Mouse (Mus musculus): ENCODE data around the gene Gm20870. TPM values are rescaled to one million over a fixed set of nuclear protein-coding genes. Genes with fewer than 3 reads are reported as not detected.
"Not testable (repeated sequence)": the region's sequence is repeated elsewhere in the genome, so short reads cannot be mapped to it uniquely, and the experiment has no call there.

Gm20870 gene
- polyA plus RNA-seq (2015; fragmentation: Nextera tagmentation; extraction: Ambion mirVana) = not detected in 2 replicates

- H3K36me3 ChIP-seq; H3K4me1 ChIP-seq; H3K4me3 ChIP-seq; H3K9me3 ChIP-seq; H3K9ac ChIP-seq; H3K27ac ChIP-seq; H3K4me2 ChIP-seq; ATAC-seq (ENCODE audit: insufficient number of reproducible peaks, low FRiP score, low TSS enrichment, low read depth); H3K27me3 ChIP-seq: not testable (repeated sequence)
- no CpG with 5 or more reads among the region's 6 CpGs for WGBS
Observed at GRCm38 (mm10) chrY:71691743-71692142, at the start of gene Gm20870. TSS of gene Gm20870 (plus strand) at chrY:71692043.

Other genes starting within 250 kb of the Gm20870 start
- gene Gm20869, start 222.6 kb upstream of the Gm20870 start, polyA plus RNA-seq (2015; fragmentation: Nextera tagmentation; extraction: Ambion mirVana) = not detected in 2 replicates

Measured in limb, embryonic 15.5 days (tissue).